18 mouse cellular contexts compared by ENCODE assay signal in genomic region chr12:87054873-87055272, GRCm38 (mm10). TPM values are rescaled to one million over a fixed set of nuclear protein-coding genes. Genes with fewer than 3 reads are reported as not detected.
DNase-seq lines count a peak whose midpoint lies in the region; TF ChIP-seq lines count a peak whose summit lies in the region.
"Had no signal": no experiment of that assay in that cellular context is flagged by ENCODE, and none has a peak within 500 bp of the region (broad histone marks: within the 10 kb centered on the region; RNA-seq: fewer than 3 reads in every experiment).

No protein-coding gene starts in this region.

- TF ChIP-seq CTCF in cerebellum, adult 2 months (IDR thresholded peaks at IDR 0.05; ENCODE audit: borderline replicate concordance, insufficient read depth, low read depth, low read length): no peak

- H3K27ac ChIP-seq in cerebellum, adult 2 months (ENCODE audit: insufficient read depth, low read length): no peak overlapping the region

- no peak for TF ChIP-seq POLR2A in cerebellum, adult 2 months (IDR thresholded peaks at IDR 0.05; ENCODE audit: borderline replicate concordance, insufficient read depth, low read length)

- DNase-seq in cerebellum, adult 11-12 months: peak; percentile 5
- no peak for DNase-seq in cerebellum, postnatal 25 days
- peak; percentile 55 to 57 for DNase-seq in cerebellum, postnatal 10 days
- no peak for DNase-seq in cerebellum, adult 2 months
- DNase-seq: adrenal gland, adult 2 months; adrenal gland, adult 8-10 months; adrenal gland, postnatal 10 days; adrenal gland, postnatal 14 days; adrenal gland, postnatal 25 days; adrenal gland, postnatal 36 days; B cell, adult 2 months; cerebellum, adult 11 months; cerebellum, adult 18-20 months; cerebellum, adult 8-10 months had no signal

- H3K4me1 ChIP-seq in cerebellum, adult 2 months (ENCODE audit: control insufficient read depth, insufficient read depth, low read length): peaks cover 13% of the 10 kb centered on the region

- no peak overlapping the region for H3K4me3 ChIP-seq in cerebellum, adult 2 months (replicated peaks; ENCODE audit: insufficient read depth, low read depth, low read length)

- H3K27me3 ChIP-seq in cerebellum, adult 2 months (ENCODE audit: control insufficient read depth, insufficient read depth, low read length): no peaks in the 10 kb centered on the region

- WGBS in cerebellum, adult 2 months: 42% methylated on average over 7 of the region's 7 CpGs

RNA-seq across cellular contexts. Expression of gene Tmem63c, which starts 33.7 kb away (rescaled TPM):
- polyA plus RNA-seq in cerebellum, adult 2 months (2012; rRNA removed): 55.9 and 71.0 TPM in 2 replicates
- polyA plus RNA-seq: C2C12, G1E, Patski had no signal

RNA-seq across cellular contexts. Expression of gene Ngb, which starts 47.5 kb away (rescaled TPM):
- polyA plus RNA-seq in cerebellum, adult 2 months (2012; rRNA removed): 3.8 and 5.0 TPM in 2 replicates
- polyA plus RNA-seq: CD4-positive, CD25-positive, alpha-beta regulatory T cell, adult 4 months; G1E had no signal

Comparison
In these comparisons a context has a peak if more than half of its experiments do, and no peak if none do; other contexts are left out.
1. DNase-seq: peak in cerebellum, adult 11-12 months (single experiment) and cerebellum, postnatal 10 days (2 of 2); none in cerebellum, postnatal 25 days (0 of 2) and cerebellum, adult 2 months (0 of 2).